Mouse (Mus musculus) lung, postnatal 0 days (tissue): ENCODE data around the gene Gpc3. TPM values are rescaled to one million over a fixed set of nuclear protein-coding genes. Genes with fewer than 3 reads are reported as not detected.
A peak's percentile ranks its signal among the peaks of the same experiment; 100 is the strongest.

ENCODE experiments used
- ATAC-seq: fragments of 200-750 bp; cut with Nextera tagmentation; 2 replicates; pipeline ENCODE4 v1.8.0; 2017; ENCODE audit warnings: moderate library complexity
- DNase-seq: peaks from one replicate; pipeline ENCODE4 v3.0.0-alpha.2; 2016; ENCODE audit warnings: low spot score
- H3K27ac ChIP-seq: fragments of 300-500 bp; sonication (generic); 2 replicates; pipeline ENCODE4 v1.5.1; 2014; ENCODE audit warnings: antibody characterized with exemption, mild to moderate bottlenecking, low read length, mixed read lengths
- H3K27me3 ChIP-seq: fragments of 300-500 bp; sonication (generic); replicated peaks from 2 replicates; pipeline ENCODE4 v1.6.1; 2014; ENCODE audit warnings: low read length, mixed read lengths; ENCODE audit not compliant: insufficient read depth
- H3K36me3 ChIP-seq: fragments of 300-500 bp; sonication (generic); 2 replicates; pipeline ENCODE4 v1.6.1; 2014; ENCODE audit warnings: low read length, mixed read lengths; ENCODE audit not compliant: insufficient read depth
- H3K4me1 ChIP-seq: fragments of 300-500 bp; sonication (generic); 2 replicates; pipeline ENCODE4 v1.6.1; 2014; ENCODE audit warnings: antibody characterized with exemption, low read depth, low read length, mixed read lengths; ENCODE audit not compliant: insufficient read depth
- H3K4me2 ChIP-seq: fragments of 300-500 bp; sonication (generic); replicated peaks from 2 replicates; pipeline ENCODE4 v1.6.1; 2014; ENCODE audit warnings: low read depth, mild to moderate bottlenecking, low read length, moderate library complexity, mixed read lengths
- H3K4me3 ChIP-seq: fragments of 300-500 bp; sonication (generic); 2 replicates; pipeline ENCODE4 v1.5.1; 2014; ENCODE audit warnings: low read depth, low read length
- H3K9ac ChIP-seq: fragments of 300-500 bp; sonication (generic); replicated peaks from 2 replicates; pipeline ENCODE4 v1.6.1; 2014; ENCODE audit warnings: low read depth, mild to moderate bottlenecking
- H3K9me3 ChIP-seq: fragments of 300-500 bp; sonication (generic); 2 replicates; pipeline ENCODE4 v1.6.1; 2016; ENCODE audit warnings: low read length, mixed read lengths
- CTCF ChIP-seq: IDR thresholded peaks from 2 replicates; pipeline ENCODE4 v1.5.1; 2016; ENCODE audit warnings: antibody characterized with exemption, mild to moderate bottlenecking
- EP300 ChIP-seq: IDR thresholded peaks from 2 replicates; pipeline ENCODE4 v1.6.1; 2016; ENCODE audit warnings: antibody characterized with exemption, mild to moderate bottlenecking, control low read depth
- whole genome bisulfite sequencing: fragments of 180-500 bp; shearing (Covaris S2); extraction: QIAGEN DNeasy Blood & Tissue Kit; methylation state at CpG from one replicate; pipeline ENCODE4 v1.1.7; 2014; 5-methylcytosine and 5-hydroxymethylcytosine counted together
- polyA plus RNA-seq: library from polyadenylated mRNA; unstranded; fragments of >200 nt; fragmentation: Nextera tagmentation; extraction: Ambion mirVana; gene quantifications from 2 replicates; pipeline ENCODE4 v1.2.1, GENCODE M21; 2015

Gpc3 gene
- polyA plus RNA-seq, 1 experiment from 2014 or later = 294 TPM

DNA sequence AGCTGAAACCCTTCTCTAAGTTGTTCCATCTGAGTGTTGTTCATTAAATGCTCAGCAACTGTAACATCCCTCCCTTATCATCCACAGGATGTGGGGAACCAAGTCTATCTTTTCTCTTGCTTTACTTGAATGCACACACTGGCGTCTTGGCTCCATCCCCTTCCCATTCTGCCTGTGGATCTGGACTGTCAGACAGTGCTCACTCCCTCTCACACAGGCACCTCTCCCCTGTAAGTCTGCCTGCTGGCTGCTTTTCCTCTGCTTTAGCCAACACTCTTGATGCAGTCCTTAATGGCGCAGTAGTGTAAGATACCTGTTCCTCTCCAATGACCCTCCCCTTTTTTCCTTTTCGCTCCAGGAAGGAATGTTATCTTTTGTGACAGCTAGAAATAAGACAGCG, 331.7 kb downstream of the Gpc3 start:
- H3K4me3 ChIP-seq = no peak overlapping the region
- no peak overlapping the region for H3K9ac ChIP-seq
- H3K9me3 ChIP-seq = no peaks in the 10 kb centered on the region
- no peaks in the 10 kb centered on the region for H3K27me3 ChIP-seq
- H3K27ac ChIP-seq = no peak overlapping the region
- TF ChIP-seq EP300 (no peak), CTCF (no peak)
- DNase-seq (no peak), ATAC-seq (no peak)
- no peak overlapping the region for H3K4me2 ChIP-seq
- H3K4me1 ChIP-seq = no peaks in the 10 kb centered on the region
- H3K36me3 ChIP-seq = no peaks in the 10 kb centered on the region
- 67% methylated on average over 4 of the region's 4 CpGs for WGBS

DNA sequence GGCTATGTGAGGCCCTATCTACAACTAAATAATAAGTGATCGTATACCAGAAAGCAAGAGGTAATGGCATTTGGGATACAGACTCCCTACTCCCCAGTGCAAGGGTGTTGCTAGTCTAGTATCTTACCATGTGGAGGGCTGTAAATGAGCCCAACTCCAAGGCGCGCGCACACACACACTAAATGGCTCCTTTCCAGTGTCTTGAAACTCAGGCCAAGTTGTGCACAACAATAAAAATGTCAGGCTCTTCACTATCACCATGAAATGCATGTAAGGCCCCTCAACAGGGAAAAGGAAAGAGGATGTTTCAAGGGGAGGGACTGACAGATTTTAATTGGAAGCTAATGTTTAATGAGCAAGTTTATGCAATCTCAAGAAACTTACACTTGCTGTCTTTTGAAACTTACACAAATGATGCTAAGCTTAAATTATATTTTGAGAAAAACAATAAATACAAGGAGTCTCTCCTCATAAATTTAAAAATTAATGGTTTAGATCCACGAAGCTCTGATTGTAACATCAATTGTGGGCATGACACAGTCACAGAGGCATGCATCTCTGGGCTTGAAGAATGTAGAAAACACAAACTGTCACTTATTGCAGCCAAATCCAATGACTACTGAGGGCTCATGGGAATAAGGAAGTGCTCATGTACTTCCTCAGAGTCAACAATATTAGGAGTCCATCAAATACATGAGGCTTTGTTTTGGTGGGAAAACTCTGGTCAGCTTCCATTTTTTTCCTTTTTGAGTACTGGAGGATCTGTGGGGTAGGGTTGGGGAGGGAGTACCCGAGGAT, 332.4 kb downstream of the Gpc3 start:
- no peaks in the 10 kb centered on the region for H3K36me3 ChIP-seq
- H3K4me1 ChIP-seq = no peaks in the 10 kb centered on the region
- H3K4me3 ChIP-seq = no peak overlapping the region
- no peak for ATAC-seq
- no peaks in the 10 kb centered on the region for H3K27me3 ChIP-seq
- no peak overlapping the region for H3K27ac ChIP-seq
- DNase-seq = no peak
- TF ChIP-seq CTCF (no peak), EP300 (no peak)
- H3K9me3 ChIP-seq = no peaks in the 10 kb centered on the region
- 79% methylated on average over 6 of the region's 6 CpGs for WGBS
- no peak overlapping the region for H3K9ac ChIP-seq
- no peak overlapping the region for H3K4me2 ChIP-seq

DNA sequence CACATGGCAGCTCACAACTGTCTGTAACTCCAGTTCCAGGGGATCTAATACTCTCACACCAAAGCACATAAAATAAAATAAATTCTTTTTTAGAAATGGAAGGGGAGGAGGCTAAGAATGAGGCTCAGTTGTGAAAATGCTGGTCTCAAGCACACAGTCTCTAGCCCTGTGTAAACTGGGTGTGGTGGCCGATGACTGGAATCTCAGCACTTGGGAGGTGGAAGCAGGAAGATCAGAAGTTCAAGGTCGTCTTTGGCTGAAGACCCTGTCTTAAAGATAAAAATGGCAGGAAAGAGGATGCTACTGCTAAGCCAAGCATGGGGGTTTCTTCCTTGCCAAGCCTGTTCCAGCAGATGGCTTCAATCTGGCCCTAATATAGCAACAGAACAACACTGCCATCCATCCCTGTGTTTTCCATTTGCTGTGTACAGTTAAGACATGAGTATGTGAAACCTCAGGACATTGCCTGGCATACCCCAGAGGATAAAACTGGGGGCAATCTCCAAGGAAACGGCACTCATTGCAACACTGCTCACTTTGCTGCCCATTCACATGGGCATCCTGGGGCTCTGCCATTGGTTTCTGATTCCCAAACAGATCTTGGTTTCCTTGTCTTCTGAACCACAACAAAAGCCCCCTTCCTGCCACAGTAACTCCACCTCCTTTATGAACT, 334.9 kb downstream of the Gpc3 start:
- H3K9me3 ChIP-seq = no peaks in the 10 kb centered on the region
- no peaks in the 10 kb centered on the region for H3K36me3 ChIP-seq
- ATAC-seq (no peak), DNase-seq (no peak)
- no peak overlapping the region for H3K9ac ChIP-seq
- H3K4me1 ChIP-seq = no peaks in the 10 kb centered on the region
- H3K27me3 ChIP-seq = no peaks in the 10 kb centered on the region
- no peak overlapping the region for H3K4me3 ChIP-seq
- no peak overlapping the region for H3K27ac ChIP-seq
- WGBS = 60% methylated on average over 3 of the region's 3 CpGs
- H3K4me2 ChIP-seq = no peak overlapping the region
- no peak for TF ChIP-seq CTCF
- TF ChIP-seq EP300 = no peak

GRCm38 (mm10) chrX:52277599-52277998, 336.2 kb downstream of the Gpc3 start:
- Histone ChIP-seq H3K27ac (no peak overlapping the region), H3K9ac (no peak overlapping the region), H3K4me2 (no peak overlapping the region), H3K4me1 (no peaks in the 10 kb centered on the region), H3K36me3 (no peaks in the 10 kb centered on the region), H3K27me3 (no peaks in the 10 kb centered on the region), H3K4me3 (no peak overlapping the region), H3K9me3 (no peaks in the 10 kb centered on the region)
- DNase-seq (no peak), ATAC-seq (no peak)
- WGBS = 50% methylated on average over 1 of the region's 1 CpGs
- TF ChIP-seq EP300 = no peak
- no peak for TF ChIP-seq CTCF

DNA sequence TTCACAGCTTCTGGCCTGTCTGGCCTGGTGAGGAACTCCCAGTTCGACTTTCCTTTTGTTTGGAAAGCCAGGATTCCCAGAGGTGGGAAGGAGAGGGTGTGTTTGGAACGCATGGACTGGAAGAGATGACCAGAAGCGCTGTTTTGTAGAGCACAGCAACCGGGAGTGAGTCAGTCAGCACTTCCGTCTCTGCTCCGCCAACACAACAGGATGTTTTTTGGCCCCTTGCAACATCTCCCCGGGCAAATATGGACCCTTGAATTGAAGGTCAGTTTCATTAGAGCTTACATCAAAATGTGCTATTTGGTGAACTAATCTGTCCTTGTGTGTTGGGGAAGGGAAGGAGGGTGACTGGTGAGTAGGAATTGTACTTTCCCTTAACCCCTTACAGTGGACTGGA, 340.7 kb downstream of the Gpc3 start:
- no peak overlapping the region for H3K9ac ChIP-seq
- no peaks in the 10 kb centered on the region for H3K36me3 ChIP-seq
- H3K4me3 ChIP-seq = no peak overlapping the region
- H3K27ac ChIP-seq = no peak overlapping the region
- H3K9me3 ChIP-seq = no peaks in the 10 kb centered on the region
- 68% methylated on average over 7 of the region's 7 CpGs for WGBS
- DNase-seq (no peak), ATAC-seq (no peak)
- H3K4me1 ChIP-seq = no peaks in the 10 kb centered on the region
- H3K4me2 ChIP-seq = no peak overlapping the region
- H3K27me3 ChIP-seq = no peaks in the 10 kb centered on the region
- TF ChIP-seq EP300 = no peak
- TF ChIP-seq CTCF = no peak

GRCm38 (mm10) chrX:52261991-52262390, 351.8 kb downstream of the Gpc3 start:
- Histone ChIP-seq H3K36me3 (no peaks in the 10 kb centered on the region), H3K27me3 (no peaks in the 10 kb centered on the region), H3K27ac (no peak overlapping the region), H3K4me3 (no peak overlapping the region), H3K9ac (no peak overlapping the region), H3K9me3 (no peaks in the 10 kb centered on the region), H3K4me2 (no peak overlapping the region), H3K4me1 (no peaks in the 10 kb centered on the region)
- TF ChIP-seq EP300 (no peak), CTCF (no peak)
- DNase-seq (peak; percentile 18), ATAC-seq (no peak)
- WGBS = 45% methylated on average over 11 of the region's 11 CpGs
